23 mouse cellular contexts compared by ENCODE assay signal in the genomic region with DNA sequence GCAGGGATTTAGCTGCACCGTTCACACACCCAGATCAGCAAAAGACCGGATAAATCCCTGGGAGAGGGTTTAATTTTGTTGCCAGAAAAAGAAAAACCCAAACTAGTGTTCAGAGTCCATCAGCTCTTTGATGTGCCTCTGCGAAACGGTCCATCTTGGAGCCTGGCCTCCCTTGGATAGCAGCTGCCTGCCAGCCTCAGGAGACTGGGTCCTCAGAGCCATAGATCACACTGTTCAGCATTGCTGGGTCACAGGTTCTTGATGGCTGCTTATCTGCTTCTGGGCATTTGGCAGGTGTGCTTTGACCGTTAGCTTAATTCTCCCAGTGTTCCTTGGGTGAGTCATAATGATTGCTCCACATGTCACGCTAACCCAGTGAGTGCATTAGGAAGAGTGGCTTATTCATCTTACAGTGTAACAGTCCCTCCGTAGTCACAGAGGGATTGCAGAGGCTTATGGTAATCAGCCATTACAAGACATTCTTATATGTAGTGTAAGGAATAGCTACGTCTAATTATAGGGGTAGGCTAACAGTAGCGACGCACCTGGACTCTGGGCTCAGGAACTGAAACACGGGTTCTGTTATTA. TPM values are rescaled to one million over a fixed set of nuclear protein-coding genes. Genes with fewer than 3 reads are reported as not detected.
DNase-seq lines count a peak whose midpoint lies in the region; ATAC-seq and TF ChIP-seq lines count a peak whose summit lies in the region.
"Had no signal": no experiment of that assay in that cellular context is flagged by ENCODE, and none has a peak within 500 bp of the region (broad histone marks: within the 10 kb centered on the region; RNA-seq: fewer than 3 reads in every experiment).

No protein-coding gene starts in this region.

- WGBS in midbrain, embryonic 13.5 days: 60% methylated on average over 11 of the region's 11 CpGs
- WGBS in midbrain, embryonic 10.5 days: 83% methylated on average over 11 of the region's 11 CpGs
- WGBS in hindbrain, embryonic 13.5 days: 71% methylated on average over 11 of the region's 11 CpGs

- no peak overlapping the region for H3K4me2 ChIP-seq in midbrain, embryonic 13.5 days (replicated peaks)
- no peak overlapping the region for H3K4me2 ChIP-seq in hindbrain, embryonic 13.5 days
- H3K4me2 ChIP-seq: heart, embryonic 15.5 days; lung, embryonic 15.5 days; neural tube, embryonic 13.5 days had no signal

- no peak for DNase-seq in midbrain, embryonic 10.5 days (ENCODE audit: low spot score)
- DNase-seq in brain, embryonic 14.5 days (ENCODE audit: low read depth): peak; percentile 23
- DNase-seq in retina, postnatal 1 day: peak; percentile 59
- no peak for DNase-seq in gastrocnemius, postnatal 10 days
- DNase-seq: adrenal gland, postnatal 14 days; cerebellum, adult 18-20 months; cerebellum, postnatal 25 days; forebrain, postnatal 0 days; heart, adult 2 months; kidney, adult 18-20 months; right cerebral cortex, postnatal 4 days; thymus, adult 2 months had no signal

- ATAC-seq in midbrain, embryonic 13.5 days: peak; percentile 55; the same call in 1 of the 2 replicates
- ATAC-seq in megakaryocyte progenitor cell, adult 5-6 weeks (replicated peaks; ENCODE audit: poor library complexity): 0 out of 2 replicates have a peak, but pooled peaks have one; percentile 20
- ATAC-seq in hindbrain, embryonic 13.5 days (ENCODE audit: low FRiP score): no peak
- ATAC-seq: forebrain, postnatal 0 days; hindbrain, postnatal 0 days; Patski had no signal

- peaks cover 3% of the 10 kb centered on the region; the same call in 1 of the 2 replicates for H3K4me1 ChIP-seq in midbrain, embryonic 13.5 days (replicated peaks)
- no peaks in the 10 kb centered on the region for H3K4me1 ChIP-seq in midbrain, embryonic 10.5 days
- H3K4me1 ChIP-seq in hindbrain, embryonic 13.5 days (replicated peaks): peaks cover 5% of the 10 kb centered on the region; the same call in 1 of the 2 replicates
- H3K4me1 ChIP-seq: heart, embryonic 15.5 days; lung, embryonic 15.5 days had no signal

- no peak overlapping the region for H3K27ac ChIP-seq in midbrain, embryonic 13.5 days
- no peak overlapping the region for H3K27ac ChIP-seq in midbrain, embryonic 10.5 days (replicated peaks)
- H3K27ac ChIP-seq in hindbrain, embryonic 13.5 days: no peak overlapping the region
- H3K27ac ChIP-seq: heart, adult 2 months; heart, embryonic 15.5 days; hindbrain, postnatal 0 days; kidney, postnatal 0 days; liver, embryonic 14.5 days; lung, embryonic 15.5 days; macrophage; neural tube, embryonic 13.5 days had no signal

- no peaks in the 10 kb centered on the region for H3K9me3 ChIP-seq in midbrain, embryonic 13.5 days
- H3K9me3 ChIP-seq in midbrain, embryonic 10.5 days (replicated peaks): no peaks in the 10 kb centered on the region
- no peaks in the 10 kb centered on the region for H3K9me3 ChIP-seq in hindbrain, embryonic 13.5 days
- H3K9me3 ChIP-seq: heart, embryonic 15.5 days; lung, embryonic 15.5 days; neural tube, embryonic 13.5 days had no signal

- H3K4me3 ChIP-seq in midbrain, embryonic 13.5 days (replicated peaks): no peak overlapping the region
- H3K4me3 ChIP-seq in midbrain, embryonic 10.5 days: no peak overlapping the region
- no peak overlapping the region for H3K4me3 ChIP-seq in hindbrain, embryonic 13.5 days
- H3K4me3 ChIP-seq: heart, adult 2 months; heart, embryonic 15.5 days; lung, embryonic 15.5 days; neural tube, embryonic 13.5 days had no signal

- no peak overlapping the region for H3K9ac ChIP-seq in midbrain, embryonic 13.5 days (replicated peaks)
- H3K9ac ChIP-seq in hindbrain, embryonic 13.5 days: no peak overlapping the region
- H3K9ac ChIP-seq: forebrain, postnatal 0 days; heart, embryonic 15.5 days; liver, embryonic 14.5 days; lung, embryonic 15.5 days; neural tube, embryonic 13.5 days had no signal

- TF ChIP-seq CTCF in brain, embryonic 14.5 days (IDR thresholded peaks at IDR 0.05; ENCODE audit: borderline replicate concordance, extremely low read depth, insufficient read depth, insufficient read length): no peak

- H3K36me3 ChIP-seq in midbrain, embryonic 13.5 days: no peaks in the 10 kb centered on the region
- no peaks in the 10 kb centered on the region for H3K36me3 ChIP-seq in midbrain, embryonic 10.5 days
- no peaks in the 10 kb centered on the region for H3K36me3 ChIP-seq in hindbrain, embryonic 13.5 days
- H3K36me3 ChIP-seq: heart, embryonic 15.5 days; lung, embryonic 15.5 days; neural tube, embryonic 13.5 days had no signal

- TF ChIP-seq POLR2A in brain, embryonic 14.5 days (IDR thresholded peaks at IDR 0.05; ENCODE audit: borderline replicate concordance, extremely low read depth, insufficient read depth, insufficient read length, poor library complexity, severe bottlenecking): no peak

- H3K27me3 ChIP-seq in midbrain, embryonic 13.5 days: no peaks in the 10 kb centered on the region
- no peaks in the 10 kb centered on the region for H3K27me3 ChIP-seq in midbrain, embryonic 10.5 days (ENCODE audit: low read depth, poor library complexity, severe bottlenecking)
- H3K27me3 ChIP-seq in hindbrain, embryonic 13.5 days: no peaks in the 10 kb centered on the region
- H3K27me3 ChIP-seq: heart, embryonic 15.5 days; lung, embryonic 15.5 days; neural tube, embryonic 13.5 days; Patski had no signal

RNA-seq across cellular contexts. Expression of a gene that starts 31.7 kb away (rescaled TPM):
- polyA plus RNA-seq in midbrain, embryonic 13.5 days (2015; fragmentation: Nextera tagmentation; extraction: Ambion mirVana): 280 and 282 TPM in 2 replicates
- 300 and 311 TPM in 2 replicates for polyA plus RNA-seq in midbrain, embryonic 10.5 days (2016; fragmentation: Nextera tagmentation; extraction: Ambion mirVana)
- polyA plus RNA-seq in brain, embryonic 14.5 days (2012; rRNA removed): 116 and 154 TPM in 2 replicates
- 151 and 167 TPM in 2 replicates for total RNA-seq in megakaryocyte progenitor cell, adult 5-6 weeks (2015)
- 52.2 and 66.9 TPM in 2 replicates for total RNA-seq in megakaryocyte progenitor cell, adult 5-6 weeks (2017)
- 313 and 323 TPM in 2 replicates for polyA plus RNA-seq in hindbrain, embryonic 13.5 days (2015; fragmentation: Nextera tagmentation; extraction: Ambion mirVana)
- 100 to 1,000 TPM; 196 to 243 TPM for total RNA-seq in gastrocnemius, postnatal 10 days (2021)

RNA-seq across cellular contexts. Expression of a gene that starts 41.2 kb away (rescaled TPM):
- 35.0 and 36.7 TPM in 2 replicates for polyA plus RNA-seq in midbrain, embryonic 13.5 days (2015; fragmentation: Nextera tagmentation; extraction: Ambion mirVana)
- 45.4 and 46.9 TPM in 2 replicates for polyA plus RNA-seq in midbrain, embryonic 10.5 days (2016; fragmentation: Nextera tagmentation; extraction: Ambion mirVana)
- polyA plus RNA-seq in brain, embryonic 14.5 days (2012; rRNA removed): 11.6 and 17.2 TPM in 2 replicates
- 45.4 and 56.3 TPM in 2 replicates for total RNA-seq in megakaryocyte progenitor cell, adult 5-6 weeks (2015)
- 77.6 and 82.4 TPM in 2 replicates for total RNA-seq in megakaryocyte progenitor cell, adult 5-6 weeks (2017)
- 33.7 and 35.1 TPM in 2 replicates for polyA plus RNA-seq in hindbrain, embryonic 13.5 days (2015; fragmentation: Nextera tagmentation; extraction: Ambion mirVana)
- total RNA-seq in gastrocnemius, postnatal 10 days (2021): 10 to 100 TPM; 13.1 to 15.9 TPM

RNA-seq across cellular contexts. Expression of a gene that starts 41.5 kb away (rescaled TPM):
- polyA plus RNA-seq in midbrain, embryonic 13.5 days (2015; fragmentation: Nextera tagmentation; extraction: Ambion mirVana): 20.9 and 23.0 TPM in 2 replicates
- 24.4 and 28.6 TPM in 2 replicates for polyA plus RNA-seq in midbrain, embryonic 10.5 days (2016; fragmentation: Nextera tagmentation; extraction: Ambion mirVana)
- polyA plus RNA-seq in brain, embryonic 14.5 days (2012; rRNA removed): 4.4 and 7.6 TPM in 2 replicates
- 9.6 and 16.7 TPM in 2 replicates for total RNA-seq in megakaryocyte progenitor cell, adult 5-6 weeks (2015)
- total RNA-seq in megakaryocyte progenitor cell, adult 5-6 weeks (2017): 3.6 and 5.6 TPM in 2 replicates
- 16.7 and 17.2 TPM in 2 replicates for polyA plus RNA-seq in hindbrain, embryonic 13.5 days (2015; fragmentation: Nextera tagmentation; extraction: Ambion mirVana)
- total RNA-seq in gastrocnemius, postnatal 10 days (2021): 10 to 100 TPM; 46.8 to 64.0 TPM

Comparison
In these comparisons a context has a peak if more than half of its experiments do, and no peak if none do; other contexts are left out.
1. DNase-seq: peak in brain, embryonic 14.5 days (single experiment) and retina, postnatal 1 day (single experiment); none in midbrain, embryonic 10.5 days (single experiment) and gastrocnemius, postnatal 10 days (single experiment).